Mouse (Mus musculus) stomach, embryonic 16.5 days (tissue): ENCODE results near the gene Fbh1. TPM values are rescaled to one million over a fixed set of nuclear protein-coding genes. Genes with fewer than 3 reads are reported as not detected.

Source experiments
- ATAC-seq: fragments of 200-750 bp; cut with Nextera tagmentation; 2 replicates; pipeline ENCODE4 v1.8.0; 2017; ENCODE audit warnings: moderate number of reproducible peaks, moderate TSS enrichment; ENCODE audit not compliant: insufficient read depth, low FRiP score
- H3K27ac ChIP-seq: fragments of 300-500 bp; sonication (generic); 2 replicates; pipeline ENCODE4 v1.5.1; 2014; ENCODE audit warnings: low read length
- H3K27me3 ChIP-seq: fragments of 300-500 bp; sonication (generic); 2 replicates; pipeline ENCODE4 v1.6.1; 2014; ENCODE audit warnings: low read length, control low read depth, mixed read lengths; ENCODE audit not compliant: control insufficient read depth, insufficient read depth
- H3K36me3 ChIP-seq: fragments of 300-500 bp; sonication (generic); 2 replicates; pipeline ENCODE4 v1.6.1; 2014; ENCODE audit warnings: low read length; ENCODE audit not compliant: control insufficient read depth, insufficient read depth
- H3K4me1 ChIP-seq: fragments of 300-500 bp; sonication (generic); 2 replicates; pipeline ENCODE4 v1.6.1; 2014; ENCODE audit warnings: low read length, control low read depth, mixed read lengths; ENCODE audit not compliant: control insufficient read depth, insufficient read depth
- H3K4me2 ChIP-seq: fragments of 300-500 bp; sonication (generic); 2 replicates; pipeline ENCODE4 v1.6.1; 2014; ENCODE audit warnings: low read depth, low read length, mixed read lengths
- H3K4me3 ChIP-seq: fragments of 300-500 bp; sonication (generic); replicated peaks from 2 replicates; pipeline ENCODE4 v1.5.1; 2014; ENCODE audit warnings: mild to moderate bottlenecking, low read length
- H3K9ac ChIP-seq: fragments of 300-500 bp; sonication (generic); 2 replicates; pipeline ENCODE4 v1.6.1; 2014; ENCODE audit warnings: low read length
- H3K9me3 ChIP-seq: fragments of 300-500 bp; sonication (generic); replicated peaks from 2 replicates; pipeline ENCODE4 v1.6.1; 2016; ENCODE audit warnings: low read length, control low read depth; ENCODE audit not compliant: control insufficient read depth
- WGBS: fragments of 180-500 bp; shearing (Covaris S2); extraction: QIAGEN DNeasy Blood & Tissue Kit; methylation state at CpG from one replicate; pipeline ENCODE4 v1.1.7; 2014; 5-methylcytosine and 5-hydroxymethylcytosine counted together
- polyA plus RNA-seq: library from polyadenylated mRNA; unstranded; fragments of >200 nt; fragmentation: Nextera tagmentation; extraction: Ambion mirVana; gene quantifications from 2 replicates; pipeline ENCODE4 v1.2.1, GENCODE M21; 2015

The Fbh1 gene
- polyA plus RNA-seq, 1 experiment from 2014 or later: 120 TPM

DNA sequence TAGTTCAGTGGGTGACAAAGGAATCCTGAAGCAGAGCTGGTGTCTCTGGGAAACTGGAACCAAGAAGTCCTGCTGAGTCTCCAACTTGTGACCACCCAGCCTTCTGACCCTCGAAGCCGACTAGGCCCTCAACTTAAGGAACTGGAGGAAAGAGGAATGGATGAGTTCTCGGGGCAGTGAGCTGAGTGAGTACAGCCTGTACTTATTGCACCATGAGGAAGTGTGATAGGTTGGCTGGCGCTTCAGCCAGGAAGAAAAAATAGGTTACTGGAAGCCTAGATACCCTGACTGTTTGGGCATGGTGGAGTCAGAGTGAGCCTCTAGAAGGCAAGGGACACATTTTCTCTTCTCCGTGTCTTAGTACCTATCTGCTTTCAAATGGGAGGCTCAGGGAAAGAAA lies 68.8 kb downstream of the Fbh1 start:
- Histone ChIP-seq H3K9me3 (no peaks in the 10 kb centered on the region; the same call in 1 of the 2 replicates), H3K27ac (no peak overlapping the region), H3K4me3 (no peak overlapping the region), H3K4me2 (no peak overlapping the region), H3K4me1 (0 out of 2 replicates have a peak, but pooled peaks cover 3% of the 10 kb centered on the region), H3K9ac (no peak overlapping the region), H3K36me3 (no peaks in the 10 kb centered on the region), H3K27me3 (peaks cover 3% of the 10 kb centered on the region; the same call in 1 of the 2 replicates)
- ATAC-seq: no peak
- WGBS: 78% methylated on average over 5 of the region's 5 CpGs

DNA sequence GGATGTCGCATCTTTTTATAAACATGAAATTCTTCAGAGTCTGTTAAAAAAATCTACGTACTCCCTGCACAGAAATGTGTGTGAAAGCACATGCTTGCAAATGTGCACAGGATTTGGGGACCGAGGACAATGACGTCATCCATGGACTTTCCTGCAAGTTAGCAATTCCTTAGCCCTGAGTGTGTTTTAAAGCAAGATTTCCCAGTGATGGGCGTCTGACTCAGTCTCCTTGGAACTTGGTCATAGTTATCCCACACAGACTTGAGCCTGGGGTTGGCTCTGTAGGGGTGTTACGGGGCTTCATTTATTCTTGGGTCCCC lies 70.7 kb downstream of the Fbh1 start:
- Histone ChIP-seq H3K9me3 (no peaks in the 10 kb centered on the region; the same call in 1 of the 2 replicates), H3K4me1 (0 out of 2 replicates have a peak, but pooled peaks cover 3% of the 10 kb centered on the region), H3K36me3 (no peaks in the 10 kb centered on the region), H3K27ac (no peak overlapping the region), H3K4me2 (peak overlapping the region; percentile 97; the same call in 1 of the 2 replicates), H3K27me3 (peaks cover 3% of the 10 kb centered on the region; the same call in 1 of the 2 replicates), H3K4me3 (no peak overlapping the region; the same call in 1 of the 2 replicates), H3K9ac (no peak overlapping the region)
- ATAC-seq: no peak
- WGBS: 38% methylated on average over 6 of the region's 6 CpGs

DNA sequence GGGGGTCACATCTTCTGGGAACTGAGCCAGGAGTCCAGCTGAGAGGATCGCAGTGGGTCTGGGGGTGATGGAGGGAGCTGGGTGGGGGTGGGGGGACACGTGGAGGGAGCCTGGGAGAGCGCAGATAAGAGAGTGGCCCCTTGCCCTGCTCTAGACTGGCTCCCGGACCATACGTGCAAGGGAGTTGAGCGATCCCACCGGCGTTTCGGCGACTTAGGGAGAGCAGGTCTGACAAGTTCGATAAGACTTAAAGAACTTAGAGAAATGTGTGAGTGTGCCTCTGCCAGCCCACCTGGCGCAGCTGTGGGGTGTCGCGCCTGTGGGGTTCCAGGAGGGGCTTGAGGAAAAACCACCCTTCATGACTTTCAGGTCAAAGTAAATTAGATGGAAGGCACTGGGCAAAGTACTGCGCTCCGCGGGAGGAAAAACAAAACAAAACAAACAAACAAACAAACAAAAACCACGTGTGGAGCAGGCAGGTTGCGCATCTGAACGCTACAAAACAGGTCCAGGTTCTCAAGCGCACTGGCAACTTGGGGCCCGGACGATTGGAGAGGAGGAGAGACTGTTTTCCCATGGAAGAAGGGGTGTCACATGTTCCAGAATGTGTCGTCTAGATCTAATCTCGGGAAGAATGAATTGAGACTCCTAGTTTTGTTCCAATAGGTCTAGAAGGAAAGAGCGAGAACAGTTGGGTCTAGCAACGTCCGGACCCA lies 71.2 kb downstream of the Fbh1 start:
- H3K36me3 ChIP-seq: no peaks in the 10 kb centered on the region
- peak; percentile 57; the same call in 1 of the 2 replicates for ATAC-seq
- H3K4me2 ChIP-seq: peak overlapping the region; percentile 97
- H3K27me3 ChIP-seq: peaks cover 3% of the 10 kb centered on the region; the same call in 1 of the 2 replicates
- H3K27ac ChIP-seq: no peak overlapping the region
- 0 out of 2 replicates have a peak, but pooled peaks cover 3% of the 10 kb centered on the region for H3K4me1 ChIP-seq
- no peaks in the 10 kb centered on the region; the same call in 1 of the 2 replicates for H3K9me3 ChIP-seq
- 4% methylated on average over 28 of the region's 28 CpGs for WGBS
- peak overlapping the region; percentile 62 for H3K4me3 ChIP-seq
- peak overlapping the region; percentile 80 for H3K9ac ChIP-seq

DNA sequence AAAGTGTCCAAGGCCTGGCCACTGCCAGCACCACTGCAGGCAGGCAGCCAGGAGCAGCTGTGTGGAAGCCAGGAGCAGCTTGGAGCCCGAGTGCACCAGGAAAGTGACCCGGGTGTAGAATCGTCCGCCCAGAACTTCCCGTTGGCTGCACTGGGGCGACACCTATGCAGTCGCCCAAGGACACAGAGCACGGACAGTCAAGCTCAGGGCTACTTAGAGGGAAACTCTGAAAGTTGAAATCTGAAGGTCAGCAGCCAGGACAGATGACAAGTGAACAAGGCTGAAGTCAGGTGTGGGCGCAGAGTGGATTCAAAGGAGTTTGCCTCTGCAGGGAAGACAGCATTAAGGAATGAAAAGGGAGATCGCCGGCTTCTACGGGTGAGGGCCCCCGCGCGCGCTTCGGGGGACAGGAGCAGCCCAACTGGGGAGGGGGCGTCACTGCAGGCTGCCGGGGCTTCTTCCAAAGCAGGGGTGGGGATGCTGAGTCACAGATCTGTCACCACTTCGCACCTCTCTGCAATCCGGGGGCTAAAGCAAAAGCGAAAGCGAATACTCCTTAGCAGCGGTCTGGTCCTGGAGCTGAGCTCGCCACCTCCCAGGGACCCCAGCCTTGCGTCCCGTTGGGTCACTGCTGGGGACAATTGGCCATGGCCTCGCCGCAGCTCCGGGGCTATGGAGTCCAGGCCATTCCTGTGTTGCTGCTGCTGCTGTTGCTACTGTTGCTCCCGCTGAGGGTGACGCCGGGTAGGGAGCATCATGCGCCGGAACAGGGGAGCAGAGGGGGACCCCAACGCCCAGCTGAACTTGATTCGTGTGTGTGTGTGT lies 72.0 kb downstream of the Fbh1 start, which contains the start of gene Il15ra:
Gene Il15ra, plus strand, starts transcription at position 90 of the 825 bp plus-strand sequence.
- no peak within 1 kb of the TSS for H3K27ac ChIP-seq

DNA sequence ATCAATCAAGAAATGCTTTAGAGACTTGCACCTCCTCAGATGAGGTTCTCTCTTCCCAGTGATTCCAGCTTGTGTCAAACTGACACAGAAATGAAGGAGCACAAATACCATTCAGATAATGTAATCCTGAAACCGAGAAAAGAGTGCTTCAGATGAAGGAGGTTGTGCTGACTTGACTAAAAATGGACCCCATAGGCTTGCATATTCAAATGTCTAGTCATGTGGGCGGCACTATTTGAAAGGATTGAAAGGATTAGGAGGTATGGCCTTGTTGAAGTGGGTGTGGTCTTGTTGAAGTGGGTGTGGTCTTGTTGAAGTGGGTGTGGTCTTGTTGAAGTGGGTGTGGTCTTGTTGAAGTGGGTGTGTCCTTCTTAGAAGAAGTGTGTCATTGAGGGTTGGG lies 77.5 kb downstream of the Fbh1 start:
- Histone ChIP-seq H3K4me2 (no peak overlapping the region), H3K36me3 (no peaks in the 10 kb centered on the region), H3K4me3 (no peak overlapping the region), H3K4me1 (no peaks in the 10 kb centered on the region), H3K27ac (no peak overlapping the region), H3K27me3 (no peaks in the 10 kb centered on the region), H3K9ac (no peak overlapping the region), H3K9me3 (no peaks in the 10 kb centered on the region)
- 83% methylated on average over 2 of the region's 2 CpGs for WGBS
- no peak for ATAC-seq

More for the DNA sequence above, 72.0 kb downstream of the Fbh1 start, which contains the start of gene Il15ra:
- peak; percentile 71 for ATAC-seq
- H3K9me3 ChIP-seq: no peaks in the 10 kb centered on the region; the same call in 1 of the 2 replicates
- no peaks in the 10 kb centered on the region for H3K36me3 ChIP-seq
- H3K4me3 ChIP-seq: peak within 1 kb of the TSS; percentile 62
- H3K4me2 ChIP-seq: peak within 1 kb of the TSS; percentile 97
- 0 out of 2 replicates have a peak, but pooled peaks cover 3% of the 10 kb centered on the region for H3K4me1 ChIP-seq
- peaks cover 3% of the 10 kb centered on the region; the same call in 1 of the 2 replicates for H3K27me3 ChIP-seq
- under 1% methylated on average over 37 of the region's 37 CpGs for WGBS
- H3K9ac ChIP-seq: peak within 1 kb of the TSS; percentile 80

DNA sequence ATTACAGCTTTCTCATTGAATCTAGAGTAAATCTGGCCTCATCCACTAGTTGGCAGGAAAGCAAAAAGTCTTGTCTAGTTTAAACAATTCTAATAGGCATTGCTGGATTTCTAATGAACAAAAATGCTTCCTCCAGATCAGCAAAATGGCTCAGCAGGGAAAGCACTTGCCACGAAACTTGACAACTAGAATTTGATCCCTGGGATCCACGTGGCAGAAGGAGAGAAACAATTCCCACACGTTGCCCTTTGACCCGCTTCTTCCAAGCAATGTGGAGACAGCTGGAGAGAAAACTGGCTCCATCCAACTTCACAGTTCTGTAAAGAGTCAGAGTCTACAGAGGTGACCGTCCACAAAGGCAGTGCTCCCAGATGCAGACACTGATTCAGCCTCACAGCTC lies 78.4 kb downstream of the Fbh1 start:
- Histone ChIP-seq H3K36me3 (no peaks in the 10 kb centered on the region), H3K4me1 (no peaks in the 10 kb centered on the region), H3K9me3 (no peaks in the 10 kb centered on the region), H3K4me3 (no peak overlapping the region), H3K9ac (no peak overlapping the region), H3K27ac (no peak overlapping the region), H3K4me2 (no peak overlapping the region), H3K27me3 (no peaks in the 10 kb centered on the region)
- ATAC-seq: no peak
- WGBS: 49% methylated on average over 5 of the region's 5 CpGs

DNA sequence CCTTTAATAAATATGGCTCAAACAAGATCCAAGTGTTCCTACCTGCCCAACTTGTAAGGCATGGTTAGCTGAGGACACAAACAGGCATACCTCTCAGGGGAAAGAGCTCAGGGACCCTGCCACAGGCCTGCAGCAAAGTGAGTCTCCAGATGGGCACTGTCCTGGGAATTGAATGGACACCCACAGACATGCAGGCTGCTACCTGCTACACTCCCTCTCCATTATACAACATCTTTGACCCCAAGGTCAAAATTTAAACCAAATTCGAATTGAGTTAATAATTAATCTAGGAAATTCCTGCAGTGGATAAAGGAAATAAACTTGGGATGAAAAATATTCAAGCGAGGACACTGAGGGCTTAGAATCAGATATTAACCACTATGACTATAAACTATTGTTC lies 81.5 kb downstream of the Fbh1 start:
- Histone ChIP-seq H3K36me3 (no peaks in the 10 kb centered on the region), H3K27me3 (no peaks in the 10 kb centered on the region), H3K27ac (no peak overlapping the region), H3K9me3 (no peaks in the 10 kb centered on the region), H3K4me1 (no peaks in the 10 kb centered on the region), H3K4me3 (no peak overlapping the region), H3K4me2 (no peak overlapping the region), H3K9ac (no peak overlapping the region)
- ATAC-seq: no peak
- 58% methylated on average over 2 of the region's 2 CpGs for WGBS

DNA sequence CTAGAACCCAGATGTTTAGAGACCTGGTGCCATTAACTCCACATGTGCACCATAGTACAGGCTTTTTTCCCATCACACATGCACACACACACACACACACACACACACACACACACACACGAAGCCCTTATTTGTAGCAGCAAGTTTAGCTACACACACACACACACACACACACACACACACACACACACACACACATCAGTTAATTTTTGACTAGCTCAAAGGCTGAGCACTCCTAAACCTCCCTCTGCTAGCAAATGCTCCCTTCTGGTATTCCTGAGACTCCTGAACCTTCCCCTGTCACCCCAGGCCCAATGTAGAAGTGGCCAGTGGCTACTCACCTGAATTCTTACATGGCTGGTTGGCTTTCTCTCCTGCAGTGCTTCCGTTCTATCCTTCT lies 83.3 kb downstream of the Fbh1 start:
- Histone ChIP-seq H3K9ac (no peak overlapping the region), H3K4me2 (no peak overlapping the region), H3K4me3 (no peak overlapping the region), H3K4me1 (no peaks in the 10 kb centered on the region), H3K36me3 (no peaks in the 10 kb centered on the region), H3K9me3 (no peaks in the 10 kb centered on the region), H3K27ac (no peak overlapping the region), H3K27me3 (no peaks in the 10 kb centered on the region)
- 59% methylated on average over 2 of the region's 2 CpGs for WGBS
- ATAC-seq: no peak

DNA sequence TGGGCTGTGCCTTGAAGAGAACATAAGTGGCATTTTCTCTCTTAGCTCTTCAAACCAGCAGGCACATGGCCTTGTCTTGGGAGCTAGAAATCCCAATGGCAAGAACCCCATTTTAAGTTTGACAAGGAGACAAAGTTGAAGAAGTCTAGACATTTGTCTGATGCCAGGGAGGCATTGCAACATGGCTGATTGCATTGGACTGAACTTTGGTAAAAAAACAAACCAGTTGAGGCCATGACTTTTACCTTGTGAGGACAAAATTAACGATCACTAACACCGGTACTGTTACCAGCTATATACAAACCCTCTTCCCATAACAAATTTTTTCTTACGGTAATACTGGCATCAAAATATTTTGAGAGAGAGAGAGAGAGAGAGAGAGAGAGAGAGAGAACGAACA lies 84.0 kb downstream of the Fbh1 start:
- Histone ChIP-seq H3K9ac (no peak overlapping the region), H3K27ac (no peak overlapping the region), H3K4me1 (no peaks in the 10 kb centered on the region), H3K4me2 (no peak overlapping the region), H3K4me3 (no peak overlapping the region), H3K9me3 (no peaks in the 10 kb centered on the region), H3K27me3 (no peaks in the 10 kb centered on the region), H3K36me3 (no peaks in the 10 kb centered on the region)
- WGBS: 90% methylated on average over 4 of the region's 4 CpGs
- no peak for ATAC-seq
